Mouse (Mus musculus) forebrain, embryonic 14.5 days (tissue): ENCODE measurements around the gene Gm11985. TPM values are rescaled to one million over a fixed set of nuclear protein-coding genes. Genes with fewer than 3 reads are reported as not detected.

ENCODE experiments used
- ATAC-seq: fragments of 200-750 bp; cut with Nextera tagmentation; 2 replicates; pipeline ENCODE4 v1.8.0; 2017; ENCODE audit warnings: mild to moderate bottlenecking, moderate library complexity
- DNase-seq: peaks from one replicate; pipeline ENCODE4 v3.0.0-alpha.2; 2015; ENCODE audit warnings: low spot score
- H3K27ac ChIP-seq: fragments of 300-500 bp; sonication (generic); 2 replicates; pipeline ENCODE4 v1.5.1; 2014; ENCODE audit warnings: low read depth, mild to moderate bottlenecking, control low read depth, low read length, moderate library complexity
- H3K27me3 ChIP-seq: fragments of 300-500 bp; sonication (generic); replicated peaks from 2 replicates; pipeline ENCODE4 v1.6.1; 2014; ENCODE audit warnings: low read length, control low read depth, mixed read lengths; ENCODE audit not compliant: control insufficient read depth, insufficient read depth
- H3K36me3 ChIP-seq: fragments of 300-500 bp; sonication (generic); 2 replicates; pipeline ENCODE4 v1.6.1; 2014; ENCODE audit warnings: low read length, control low read depth; ENCODE audit not compliant: control insufficient read depth, insufficient read depth
- H3K4me1 ChIP-seq: fragments of 300-500 bp; sonication (generic); 2 replicates; pipeline ENCODE4 v1.6.1; 2014; ENCODE audit warnings: antibody characterized with exemption, low read length, control low read depth; ENCODE audit not compliant: control insufficient read depth, insufficient read depth
- H3K4me2 ChIP-seq: fragments of 300-500 bp; sonication (generic); 2 replicates; pipeline ENCODE4 v1.6.1; 2014; ENCODE audit warnings: mild to moderate bottlenecking, control low read depth, low read length
- H3K4me3 ChIP-seq: fragments of 300-500 bp; sonication (generic); 2 replicates; pipeline ENCODE4 v1.5.1; 2014; ENCODE audit warnings: low read depth, low read length, control low read depth
- H3K9ac ChIP-seq: fragments of 300-500 bp; sonication (generic); 2 replicates; pipeline ENCODE4 v1.6.1; 2014; ENCODE audit warnings: mild to moderate bottlenecking, low read length, control low read depth, moderate library complexity
- H3K9me3 ChIP-seq: fragments of 300-500 bp; sonication (generic); replicated peaks from 2 replicates; pipeline ENCODE4 v1.6.1; 2016; ENCODE audit warnings: low read length, control low read depth, mixed read lengths; ENCODE audit not compliant: control insufficient read depth
- WGBS: fragments of 180-500 bp; shearing (Covaris S2); extraction: QIAGEN DNeasy Blood & Tissue Kit; methylation state at CpG from one replicate; pipeline ENCODE4 v1.1.7; 2014; 5-methylcytosine and 5-hydroxymethylcytosine counted together
- polyA plus RNA-seq: library from polyadenylated mRNA; unstranded; fragments of >200 nt; fragmentation: Nextera tagmentation; extraction: Ambion mirVana; gene quantifications from 2 replicates; pipeline ENCODE4 v1.2.1, GENCODE M21; 2014

Gm11985 gene
- polyA plus RNA-seq, 1 experiment from 2014 or later, result not detected

- Histone ChIP-seq H3K4me3 (no peak overlapping the region), H3K4me2 (no peak overlapping the region), H3K9ac (no peak overlapping the region), H3K36me3 (no peaks in the 10 kb centered on the region), H3K4me1 (no peaks in the 10 kb centered on the region), H3K9me3 (no peaks in the 10 kb centered on the region), H3K27ac (no peak overlapping the region), H3K27me3 (no peaks in the 10 kb centered on the region)
- peak; percentile 47 for DNase-seq
- ATAC-seq, result no peak
- WGBS, result 54% methylated on average over 3 of the region's 3 CpGs
Observed at GRCm38 (mm10) chr11:7142725-7143124, 45.6 kb downstream of the Gm11985 start.

GRCm38 (mm10) chr11:7140449-7140848 is 47.9 kb downstream of the Gm11985 start:
- 99% methylated on average over 3 of the region's 3 CpGs for WGBS
- Histone ChIP-seq H3K4me2 (no peak overlapping the region), H3K4me3 (no peak overlapping the region), H3K9me3 (no peaks in the 10 kb centered on the region), H3K27me3 (no peaks in the 10 kb centered on the region), H3K27ac (no peak overlapping the region), H3K36me3 (no peaks in the 10 kb centered on the region), H3K4me1 (no peaks in the 10 kb centered on the region), H3K9ac (no peak overlapping the region)
- DNase-seq, result peak; percentile 52
- ATAC-seq, result no peak

GRCm38 (mm10) chr11:7138370-7138769 is 50.0 kb downstream of the Gm11985 start:
- Histone ChIP-seq H3K4me3 (no peak overlapping the region), H3K9ac (no peak overlapping the region), H3K36me3 (no peaks in the 10 kb centered on the region), H3K4me1 (no peaks in the 10 kb centered on the region), H3K27ac (no peak overlapping the region), H3K4me2 (no peak overlapping the region), H3K27me3 (no peaks in the 10 kb centered on the region), H3K9me3 (no peaks in the 10 kb centered on the region)
- no peak for ATAC-seq
- WGBS, result 87% methylated on average over 8 of the region's 8 CpGs
- DNase-seq, result no peak

- Histone ChIP-seq H3K27ac (no peak overlapping the region), H3K4me2 (no peak overlapping the region), H3K27me3 (no peaks in the 10 kb centered on the region), H3K9ac (no peak overlapping the region), H3K9me3 (no peaks in the 10 kb centered on the region), H3K4me1 (no peaks in the 10 kb centered on the region), H3K36me3 (no peaks in the 10 kb centered on the region), H3K4me3 (no peak overlapping the region)
- ATAC-seq, result no peak
- 92% methylated on average over 5 of the region's 5 CpGs for WGBS
- DNase-seq, result no peak
Observed at GRCm38 (mm10) chr11:7136246-7136855, 52.0 kb downstream of the Gm11985 start.

- 88% methylated on average over 9 of the region's 9 CpGs for WGBS
- DNase-seq, result no peak
- Histone ChIP-seq H3K27me3 (no peaks in the 10 kb centered on the region), H3K36me3 (no peaks in the 10 kb centered on the region), H3K4me1 (no peaks in the 10 kb centered on the region), H3K9ac (no peak overlapping the region), H3K9me3 (no peaks in the 10 kb centered on the region), H3K4me3 (no peak overlapping the region), H3K27ac (no peak overlapping the region), H3K4me2 (no peak overlapping the region)
- no peak for ATAC-seq
Observed at GRCm38 (mm10) chr11:7135763-7136162, 52.6 kb downstream of the Gm11985 start.

GRCm38 (mm10) chr11:7135301-7135700 is 53.1 kb downstream of the Gm11985 start:
- Histone ChIP-seq H3K9me3 (no peaks in the 10 kb centered on the region), H3K4me1 (no peaks in the 10 kb centered on the region), H3K27me3 (no peaks in the 10 kb centered on the region), H3K36me3 (no peaks in the 10 kb centered on the region), H3K9ac (no peak overlapping the region), H3K27ac (no peak overlapping the region), H3K4me3 (no peak overlapping the region), H3K4me2 (no peak overlapping the region)
- 78% methylated on average over 6 of the region's 6 CpGs for WGBS
- ATAC-seq, result no peak
- DNase-seq, result peak; percentile 13

GRCm38 (mm10) chr11:7134319-7134718 is 54.0 kb downstream of the Gm11985 start:
- no peak for DNase-seq
- no peak for ATAC-seq
- 73% methylated on average over 5 of the region's 5 CpGs for WGBS
- Histone ChIP-seq H3K4me2 (no peak overlapping the region), H3K4me3 (no peak overlapping the region), H3K4me1 (no peaks in the 10 kb centered on the region), H3K27ac (no peak overlapping the region), H3K9ac (no peak overlapping the region), H3K27me3 (no peaks in the 10 kb centered on the region), H3K9me3 (no peaks in the 10 kb centered on the region), H3K36me3 (no peaks in the 10 kb centered on the region)

GRCm38 (mm10) chr11:7133736-7134135 is 54.6 kb downstream of the Gm11985 start:
- H3K4me1 ChIP-seq, result no peaks in the 10 kb centered on the region
- no peak overlapping the region for H3K27ac ChIP-seq
- ATAC-seq, result no peak
- H3K27me3 ChIP-seq, result no peaks in the 10 kb centered on the region
- no peaks in the 10 kb centered on the region for H3K9me3 ChIP-seq
- H3K4me3 ChIP-seq, result no peak overlapping the region
- DNase-seq, result no peak
- H3K4me2 ChIP-seq, result no peak overlapping the region
- no peaks in the 10 kb centered on the region for H3K36me3 ChIP-seq
- no peak overlapping the region for H3K9ac ChIP-seq
- WGBS, result 91% methylated on average over 5 of the region's 5 CpGs
